Mouse (Mus musculus) 416B (cell line): ENCODE measurements at regions not wholly inside any gene's neighbourhood (a gene's known extent, or its start where the extent isn't known, plus 50 kb on each side); places are given as distances from the start of the nearest gene placed in this dataset.

ENCODE experiments used
- DNase-seq: peaks from one replicate; pipeline ENCODE4 v3.0.0; 2011; ENCODE audit warnings: low read depth

GRCm38 (mm10) chr3:9373896-9374295 lies 236.0 kb downstream of the Zfp704 start:
- DNase-seq: no peak

- DNase-seq: peak; percentile 5
Observed at GRCm38 (mm10) chr3:9370096-9370495, 239.8 kb downstream of the Zfp704 start.

- no peak for DNase-seq
Observed at GRCm38 (mm10) chr3:9365791-9366190, 244.1 kb downstream of the Zfp704 start.

GRCm38 (mm10) chr3:9359186-9359585 lies 250.7 kb downstream of the Zfp704 start:
- no peak for DNase-seq

- DNase-seq: no peak
Observed at GRCm38 (mm10) chr3:9358111-9358510, 251.8 kb downstream of the Zfp704 start.

GRCm38 (mm10) chr3:9357639-9358038 lies 252.2 kb downstream of the Zfp704 start:
- DNase-seq: no peak

GRCm38 (mm10) chr3:9355875-9356274 lies 254.0 kb downstream of the Zfp704 start:
- DNase-seq: no peak

GRCm38 (mm10) chr3:9354756-9355155 lies 255.1 kb downstream of the Zfp704 start:
- no peak for DNase-seq

- DNase-seq: no peak
Observed at GRCm38 (mm10) chr3:9352251-9352650, 257.6 kb downstream of the Zfp704 start.

- no peak for DNase-seq
Observed at GRCm38 (mm10) chr3:9349822-9350221, 260.1 kb downstream of the Zfp704 start.

- DNase-seq: no peak
Observed at GRCm38 (mm10) chr3:9347446-9347860, 262.4 kb downstream of the Zfp704 start.

GRCm38 (mm10) chr3:9346857-9347445 lies 262.9 kb downstream of the Zfp704 start:
- DNase-seq: no peak

- DNase-seq: no peak
Observed at GRCm38 (mm10) chr3:9346356-9346755, 263.5 kb downstream of the Zfp704 start.

GRCm38 (mm10) chr3:9345885-9346284 lies 264.0 kb downstream of the Zfp704 start:
- no peak for DNase-seq

GRCm38 (mm10) chr3:9343586-9343985 lies 266.3 kb downstream of the Zfp704 start:
- no peak for DNase-seq

GRCm38 (mm10) chr3:9342167-9342566 lies 267.7 kb downstream of the Zfp704 start:
- no peak for DNase-seq

GRCm38 (mm10) chr3:9341657-9342056 lies 268.2 kb downstream of the Zfp704 start:
- no peak for DNase-seq

GRCm38 (mm10) chr3:9341244-9341643 lies 268.6 kb downstream of the Zfp704 start:
- no peak for DNase-seq

GRCm38 (mm10) chr3:9340788-9341187 lies 269.1 kb downstream of the Zfp704 start:
- peak; percentile 6 for DNase-seq

GRCm38 (mm10) chr3:9340344-9340743 lies 269.5 kb downstream of the Zfp704 start:
- DNase-seq: no peak

GRCm38 (mm10) chr3:9339669-9340068 lies 270.2 kb downstream of the Zfp704 start:
- DNase-seq: peak; percentile 22

GRCm38 (mm10) chr3:9335580-9335979 lies 274.3 kb downstream of the Zfp704 start:
- DNase-seq: no peak
